Mouse (Mus musculus) hindbrain, postnatal 0 days (tissue): Measurements from ENCODE around the gene Cmya5. TPM values are rescaled to one million over a fixed set of nuclear protein-coding genes. Genes with fewer than 3 reads are reported as not detected.

Source experiments
- ATAC-seq: fragments of 200-750 bp; cut with Nextera tagmentation; 2 replicates; pipeline ENCODE4 v1.8.0; 2017; ENCODE audit warnings: mild to moderate bottlenecking, moderate TSS enrichment, moderate library complexity
- DNase-seq: peaks from one replicate; pipeline ENCODE4 v3.0.0-alpha.2; 2015; ENCODE audit warnings: low spot score
- H3K27ac ChIP-seq: fragments of 300-500 bp; sonication (generic); 2 replicates; pipeline ENCODE4 v1.5.1; 2014; ENCODE audit warnings: mild to moderate bottlenecking
- H3K27me3 ChIP-seq: fragments of 300-500 bp; sonication (generic); 2 replicates; pipeline ENCODE4 v1.6.1; 2014; ENCODE audit warnings: low read length, mixed read lengths; ENCODE audit not compliant: insufficient read depth
- H3K36me3 ChIP-seq: fragments of 300-500 bp; sonication (generic); 2 replicates; pipeline ENCODE4 v1.6.1; 2014; ENCODE audit warnings: low read length, mixed read lengths; ENCODE audit not compliant: insufficient read depth
- H3K4me1 ChIP-seq: fragments of 300-500 bp; sonication (generic); 2 replicates; pipeline ENCODE4 v1.6.1; 2014; ENCODE audit warnings: antibody characterized with exemption, low read length, mixed read lengths; ENCODE audit not compliant: insufficient read depth
- H3K4me2 ChIP-seq: fragments of 300-500 bp; sonication (generic); 2 replicates; pipeline ENCODE4 v1.6.1; 2014; ENCODE audit warnings: low read depth, mild to moderate bottlenecking, low read length, moderate library complexity, mixed read lengths
- H3K4me3 ChIP-seq: fragments of 300-500 bp; sonication (generic); 2 replicates; pipeline ENCODE4 v1.5.1; 2014; ENCODE audit warnings: low read length
- H3K9ac ChIP-seq: fragments of 300-500 bp; sonication (generic); replicated peaks from 2 replicates; pipeline ENCODE4 v1.6.1; 2014; ENCODE audit warnings: mild to moderate bottlenecking, low read length, moderate library complexity, mixed read lengths
- H3K9me3 ChIP-seq: fragments of 300-500 bp; sonication (generic); 2 replicates; pipeline ENCODE4 v1.6.1; 2016; ENCODE audit warnings: low read length, mixed read lengths
- CTCF ChIP-seq: IDR thresholded peaks from 2 replicates; pipeline ENCODE4 v1.5.1; 2016; ENCODE audit warnings: antibody characterized with exemption, control low read depth, low read depth
- WGBS: fragments of 180-500 bp; shearing (Covaris S2); extraction: QIAGEN DNeasy Blood & Tissue Kit; methylation state at CpG from one replicate; pipeline ENCODE4 v1.1.7; 2014; 5-methylcytosine and 5-hydroxymethylcytosine counted together
- polyA plus RNA-seq: library from polyadenylated mRNA; unstranded; fragments of >200 nt; fragmentation: Nextera tagmentation; extraction: Ambion mirVana; gene quantifications from 2 replicates; pipeline ENCODE4 v1.2.1, GENCODE M21; 2015
- total RNA-seq: library from RNA; depleted of rRNA; stranded (reverse); fragments of >200 nt; gene quantifications from 2 replicates; pipeline ENCODE4 v1.2.3, GENCODE M21; 2014

Cmya5 gene
- total and polyA plus RNA-seq, 2 experiments from 2014 or later: 0.26 to 0.94 TPM

DNA sequence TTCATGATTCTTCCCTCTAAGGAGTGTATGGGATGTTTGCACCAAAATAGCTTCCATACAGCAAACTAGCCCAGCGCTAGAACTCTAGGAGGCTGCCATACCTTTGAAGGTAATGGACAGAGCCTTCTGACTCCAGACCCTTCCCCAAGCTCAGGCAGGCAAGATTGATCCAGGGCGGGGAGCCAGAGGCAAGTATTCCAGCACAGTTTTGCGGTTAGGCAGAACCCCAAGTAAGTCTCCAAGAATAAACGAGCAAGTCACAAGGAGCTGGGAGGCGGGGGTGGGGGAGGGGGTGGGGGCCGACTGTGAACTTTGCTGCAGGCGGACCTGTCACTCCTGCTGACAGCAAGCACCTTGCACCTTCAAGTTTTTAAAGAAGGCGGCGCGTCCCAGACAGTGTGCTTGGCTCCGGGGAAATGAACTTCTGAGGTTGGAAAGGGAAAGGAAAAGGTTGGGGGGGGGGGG is 673 bp downstream of the Cmya5 start:
- ATAC-seq (no peak; the same call in 1 of the 2 replicates), DNase-seq (no peak)
- no peaks in the 10 kb centered on the region for H3K36me3 ChIP-seq
- 12% methylated on average over 11 of the region's 11 CpGs for WGBS
- no peak overlapping the region for H3K27ac ChIP-seq
- H3K4me3 ChIP-seq: peak overlapping the region; percentile 48
- no peak for TF ChIP-seq CTCF
- H3K4me1 ChIP-seq: no peaks in the 10 kb centered on the region
- no peaks in the 10 kb centered on the region for H3K9me3 ChIP-seq
- no peaks in the 10 kb centered on the region for H3K27me3 ChIP-seq
- H3K9ac ChIP-seq: peak overlapping the region; percentile 58; the same call in 1 of the 2 replicates
- H3K4me2 ChIP-seq: peak overlapping the region; percentile 96

DNA sequence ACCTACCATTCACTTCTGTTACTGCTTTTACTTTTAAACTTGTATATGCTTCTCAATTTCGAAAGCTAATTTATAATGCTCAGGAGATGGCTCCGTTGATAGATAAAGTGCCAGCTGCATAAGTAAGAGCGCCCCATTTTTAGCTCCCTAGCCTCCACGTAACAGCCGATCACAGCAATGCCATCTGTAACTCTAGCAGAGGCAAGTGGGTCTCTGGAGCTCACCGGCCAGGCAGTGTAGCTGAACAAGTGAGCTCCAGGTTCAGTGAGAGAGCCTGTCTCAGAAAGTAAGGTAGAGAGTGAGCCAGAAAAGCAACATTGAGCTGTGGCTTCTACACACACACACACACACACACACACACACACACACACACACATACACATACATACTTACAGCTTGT is 3.3 kb downstream of the Cmya5 start:
- DNase-seq (no peak), ATAC-seq (no peak)
- H3K9ac ChIP-seq: no peak overlapping the region
- H3K27ac ChIP-seq: no peak overlapping the region
- H3K4me2 ChIP-seq: no peak overlapping the region
- no peaks in the 10 kb centered on the region for H3K4me1 ChIP-seq
- no peak for TF ChIP-seq CTCF
- no peaks in the 10 kb centered on the region for H3K27me3 ChIP-seq
- H3K9me3 ChIP-seq: no peaks in the 10 kb centered on the region
- WGBS: 90% methylated on average over 6 of the region's 6 CpGs
- H3K36me3 ChIP-seq: no peaks in the 10 kb centered on the region
- H3K4me3 ChIP-seq: no peak overlapping the region

DNA sequence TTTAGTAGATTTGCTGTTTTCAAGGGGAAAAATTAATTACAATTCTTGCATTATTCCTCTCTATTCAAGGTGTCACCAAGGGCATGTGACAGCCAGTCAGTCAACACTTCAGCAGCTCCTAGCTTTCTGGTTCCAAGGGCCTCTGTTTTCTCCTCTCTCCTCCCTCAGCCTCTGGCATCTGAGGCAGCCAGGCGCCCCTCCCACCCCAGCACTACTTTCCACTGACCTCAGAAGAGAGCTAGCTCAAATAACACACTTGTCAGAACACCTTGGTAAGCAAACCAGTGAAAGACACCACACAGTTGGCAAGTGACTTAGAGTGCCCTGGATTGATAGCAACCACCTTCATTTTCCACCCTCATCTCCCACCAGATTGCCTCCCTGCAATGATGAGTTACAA is 6.5 kb downstream of the Cmya5 start:
- 80% methylated on average over 1 of the region's 1 CpGs for WGBS
- DNase-seq: no peak
- Histone ChIP-seq H3K4me3 (no peak overlapping the region), H3K27me3 (no peaks in the 10 kb centered on the region), H3K9me3 (no peaks in the 10 kb centered on the region), H3K36me3 (no peaks in the 10 kb centered on the region), H3K4me2 (no peak overlapping the region), H3K27ac (no peak overlapping the region), H3K4me1 (no peaks in the 10 kb centered on the region), H3K9ac (no peak overlapping the region)
- no peak for ATAC-seq
- TF ChIP-seq CTCF: no peak

DNA sequence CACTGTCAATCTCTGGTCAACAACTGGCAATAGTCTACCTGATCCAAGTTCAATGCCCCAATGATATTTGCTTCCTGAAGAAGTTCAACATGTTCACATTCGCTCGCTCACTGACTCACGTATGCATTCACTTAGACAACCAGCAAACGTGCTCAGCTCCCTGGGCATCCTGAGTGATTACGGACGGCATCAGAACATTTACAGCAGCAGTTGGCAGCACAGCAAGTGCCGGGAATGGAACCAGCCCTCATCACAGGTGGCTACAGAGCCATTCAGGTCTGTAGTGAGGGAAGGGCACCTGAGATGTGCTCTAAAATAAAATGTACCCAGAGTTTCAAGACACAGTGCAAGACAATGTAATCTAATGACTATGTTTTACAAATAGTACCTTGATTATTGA is 7.4 kb downstream of the Cmya5 start:
- no peaks in the 10 kb centered on the region for H3K36me3 ChIP-seq
- DNase-seq: no peak
- H3K27me3 ChIP-seq: no peaks in the 10 kb centered on the region
- TF ChIP-seq CTCF: no peak
- H3K4me3 ChIP-seq: no peak overlapping the region
- ATAC-seq: no peak
- no peak overlapping the region for H3K4me2 ChIP-seq
- H3K27ac ChIP-seq: no peak overlapping the region
- no peak overlapping the region for H3K9ac ChIP-seq
- no peaks in the 10 kb centered on the region for H3K9me3 ChIP-seq
- WGBS: 79% methylated on average over 7 of the region's 7 CpGs
- no peaks in the 10 kb centered on the region for H3K4me1 ChIP-seq

DNA sequence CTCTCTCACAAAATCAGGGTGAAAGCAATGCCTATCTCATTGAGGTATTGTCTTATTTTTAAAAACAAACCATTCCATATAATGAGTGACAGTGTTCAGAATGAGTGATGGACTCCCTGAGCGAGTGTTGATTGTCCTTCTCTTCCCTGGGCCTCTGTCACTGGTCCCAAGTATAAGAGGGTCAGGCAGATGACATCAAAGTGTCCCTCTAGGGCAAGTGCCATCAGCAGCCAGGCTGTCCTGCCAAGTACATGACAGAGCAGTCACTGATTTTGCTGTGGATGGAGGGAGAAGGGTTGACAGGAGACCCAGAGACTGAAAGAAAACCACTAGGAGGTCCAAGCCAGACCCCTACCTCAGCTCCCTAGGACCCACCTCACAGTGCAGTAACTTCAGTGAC is 8.3 kb downstream of the Cmya5 start:
- no peak overlapping the region for H3K27ac ChIP-seq
- H3K4me3 ChIP-seq: no peak overlapping the region
- H3K9ac ChIP-seq: no peak overlapping the region
- WGBS: 85% methylated on average over 1 of the region's 1 CpGs
- no peaks in the 10 kb centered on the region for H3K4me1 ChIP-seq
- H3K36me3 ChIP-seq: no peaks in the 10 kb centered on the region
- no peak for TF ChIP-seq CTCF
- no peak for DNase-seq
- no peaks in the 10 kb centered on the region for H3K27me3 ChIP-seq
- no peaks in the 10 kb centered on the region for H3K9me3 ChIP-seq
- ATAC-seq: no peak
- H3K4me2 ChIP-seq: no peak overlapping the region

DNA sequence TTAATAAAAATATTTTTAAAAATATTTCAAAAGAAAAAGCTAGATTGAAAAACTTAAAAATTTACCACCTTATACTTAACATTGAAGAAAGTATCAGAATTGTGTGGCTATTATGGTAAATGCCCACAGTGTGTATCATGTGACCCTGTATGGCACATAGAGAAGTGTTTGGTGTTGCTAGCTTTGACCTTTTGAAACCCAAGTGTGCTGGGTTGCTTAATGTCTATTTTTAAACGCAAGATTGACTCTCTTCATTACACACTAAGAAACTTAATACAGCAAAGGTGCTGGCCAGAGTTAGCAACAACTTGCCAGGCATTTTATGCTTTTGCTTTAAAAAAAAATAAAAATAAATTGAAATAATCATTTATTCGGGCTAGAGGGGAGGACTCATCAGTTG is 9.0 kb downstream of the Cmya5 start:
- Histone ChIP-seq H3K27ac (no peak overlapping the region), H3K36me3 (no peaks in the 10 kb centered on the region), H3K4me1 (no peaks in the 10 kb centered on the region), H3K9me3 (no peaks in the 10 kb centered on the region), H3K4me2 (no peak overlapping the region), H3K4me3 (no peak overlapping the region), H3K27me3 (no peaks in the 10 kb centered on the region), H3K9ac (no peak overlapping the region)
- ATAC-seq (no peak), DNase-seq (no peak)
- no peak for TF ChIP-seq CTCF
- WGBS: 84% methylated on average over 2 of the region's 2 CpGs

DNA sequence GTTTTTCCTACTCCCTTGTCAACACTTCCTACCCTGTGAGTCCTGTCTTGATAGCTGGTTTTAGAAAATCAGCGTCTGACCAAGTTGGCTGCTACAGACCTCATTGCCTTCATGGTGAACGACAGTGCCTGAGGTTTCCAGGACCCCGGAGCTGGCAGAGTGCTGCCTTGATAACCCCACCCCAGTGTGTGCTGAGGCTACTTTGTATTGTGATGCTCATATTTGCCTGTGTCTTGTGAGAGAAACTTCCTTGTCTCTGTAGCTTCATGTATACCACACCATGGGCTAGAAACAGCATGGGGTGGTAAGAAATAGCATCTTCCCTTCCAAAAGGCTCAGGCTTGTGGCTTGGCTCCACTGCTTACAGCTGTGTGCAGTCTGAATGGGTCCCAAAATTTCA is 13.8 kb downstream of the Cmya5 start:
- Histone ChIP-seq H3K27ac (no peak overlapping the region), H3K36me3 (no peaks in the 10 kb centered on the region), H3K4me1 (peaks cover 6% of the 10 kb centered on the region; the same call in 1 of the 2 replicates), H3K4me3 (no peak overlapping the region), H3K27me3 (no peaks in the 10 kb centered on the region), H3K4me2 (no peak overlapping the region), H3K9me3 (no peaks in the 10 kb centered on the region), H3K9ac (no peak overlapping the region)
- TF ChIP-seq CTCF: no peak
- DNase-seq: no peak
- 87% methylated on average over 3 of the region's 3 CpGs for WGBS
- no peak for ATAC-seq
